Mouse (Mus musculus): ENCODE measurements around the gene Nlgn1. TPM values are rescaled to one million over a fixed set of nuclear protein-coding genes. Genes with fewer than 3 reads are reported as not detected.

The Nlgn1 gene
- polyA plus RNA-seq, 1 experiment from 2014 or later: 0.92 TPM

- no peak overlapping the region for H3K4me3 ChIP-seq (ENCODE audit: low read length)
- H3K9me3 ChIP-seq (replicated peaks; ENCODE audit: control insufficient read depth, low read length): no peaks in the 10 kb centered on the region
- no peaks in the 10 kb centered on the region for H3K36me3 ChIP-seq (ENCODE audit: control insufficient read depth, insufficient read depth)
- no peaks in the 10 kb centered on the region for H3K27me3 ChIP-seq (ENCODE audit: control insufficient read depth, insufficient read depth, low read length)
- no peak overlapping the region for H3K27ac ChIP-seq (ENCODE audit: low read length)
- no peak for ATAC-seq (replicated peaks; ENCODE audit: extremely low read depth, insufficient read depth, low FRiP score)
- WGBS: 69% methylated on average over 2 of the region's 2 CpGs
- no peak overlapping the region for H3K4me2 ChIP-seq (ENCODE audit: low read depth, low read length)
- H3K9ac ChIP-seq (ENCODE audit: low read length): no peak overlapping the region
- H3K4me1 ChIP-seq (ENCODE audit: control insufficient read depth, insufficient read depth, low read length): no peaks in the 10 kb centered on the region
These were observed 364.7 kb downstream of the Nlgn1 start for GRCm38 (mm10) chr3:25967546-25967945.

- WGBS: 77% methylated on average over 3 of the region's 3 CpGs
These were observed 368.0 kb downstream of the Nlgn1 start for GRCm38 (mm10) chr3:25964237-25964636.

DNA sequence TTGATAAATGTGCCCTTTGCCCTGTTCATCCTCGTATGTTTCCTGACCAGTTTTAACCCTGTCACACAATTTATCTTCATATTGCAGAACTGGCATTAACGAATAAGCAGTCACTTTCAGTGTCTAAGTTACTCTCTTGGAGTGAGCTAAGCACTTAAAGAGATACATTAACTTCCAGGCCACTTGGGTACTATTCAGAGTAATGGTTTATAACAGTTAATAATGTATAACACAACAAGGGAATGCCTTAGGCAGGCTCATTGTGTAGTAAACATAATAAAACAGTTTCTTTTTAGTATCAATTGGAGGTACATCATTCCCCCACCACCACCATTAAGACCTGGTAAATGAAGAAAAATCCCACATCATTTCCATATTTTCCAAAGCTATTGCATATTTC, 368.7 kb downstream of the Nlgn1 start:
- ATAC-seq (replicated peaks; ENCODE audit: extremely low read depth, insufficient read depth, low FRiP score): no peak
- no peaks in the 10 kb centered on the region for H3K27me3 ChIP-seq (ENCODE audit: control insufficient read depth, insufficient read depth, low read length)
- H3K4me3 ChIP-seq (ENCODE audit: low read length): no peak overlapping the region
- no peaks in the 10 kb centered on the region for H3K9me3 ChIP-seq (replicated peaks; ENCODE audit: control insufficient read depth, low read length)
- no peak overlapping the region for H3K4me2 ChIP-seq (ENCODE audit: low read depth, low read length)
- WGBS: 59% methylated on average over 2 of the region's 2 CpGs
- no peaks in the 10 kb centered on the region for H3K4me1 ChIP-seq (ENCODE audit: control insufficient read depth, insufficient read depth, low read length)
- no peaks in the 10 kb centered on the region for H3K36me3 ChIP-seq (ENCODE audit: control insufficient read depth, insufficient read depth)
- no peak overlapping the region for H3K27ac ChIP-seq (ENCODE audit: low read length)
- no peak overlapping the region for H3K9ac ChIP-seq (ENCODE audit: low read length)

More at GRCm38 (mm10) chr3:25964237-25964636, 368.0 kb downstream of the Nlgn1 start:
- no peak overlapping the region for H3K27ac ChIP-seq (ENCODE audit: low read length)
- H3K9me3 ChIP-seq (replicated peaks; ENCODE audit: control insufficient read depth, low read length): no peaks in the 10 kb centered on the region
- no peak overlapping the region for H3K4me3 ChIP-seq (ENCODE audit: low read length)
- no peaks in the 10 kb centered on the region for H3K36me3 ChIP-seq (ENCODE audit: control insufficient read depth, insufficient read depth)
- no peaks in the 10 kb centered on the region for H3K4me1 ChIP-seq (ENCODE audit: control insufficient read depth, insufficient read depth, low read length)
- no peak overlapping the region for H3K4me2 ChIP-seq (ENCODE audit: low read depth, low read length)
- ATAC-seq (replicated peaks; ENCODE audit: extremely low read depth, insufficient read depth, low FRiP score): no peak
- H3K27me3 ChIP-seq (ENCODE audit: control insufficient read depth, insufficient read depth, low read length): no peaks in the 10 kb centered on the region
- H3K9ac ChIP-seq (ENCODE audit: low read length): no peak overlapping the region

DNA sequence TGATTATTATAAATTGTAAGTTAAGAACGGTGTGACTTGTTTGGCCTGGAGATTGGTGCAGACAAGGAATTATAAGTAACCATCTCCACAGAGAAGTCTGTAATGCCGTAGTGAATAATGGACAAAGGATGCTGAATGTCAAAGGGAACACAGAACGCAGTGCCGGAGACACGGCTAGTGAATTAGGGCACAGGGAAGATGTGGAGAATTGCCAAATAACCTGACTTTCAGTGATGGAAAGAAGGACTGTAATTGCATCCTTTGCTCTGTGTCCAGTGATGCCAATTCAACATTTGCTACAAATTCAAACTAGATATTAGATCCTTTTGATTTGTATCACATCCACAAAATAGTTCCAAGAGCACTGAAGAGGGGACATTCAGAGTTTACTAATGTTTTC, 415.7 kb downstream of the Nlgn1 start:
- Histone ChIP-seq H3K9ac (ENCODE audit: low read length) (no peak overlapping the region), H3K36me3 (ENCODE audit: control insufficient read depth, insufficient read depth) (no peaks in the 10 kb centered on the region), H3K27me3 (ENCODE audit: control insufficient read depth, insufficient read depth, low read length) (no peaks in the 10 kb centered on the region), H3K27ac (ENCODE audit: low read length) (no peak overlapping the region), H3K4me3 (ENCODE audit: low read length) (no peak overlapping the region), H3K4me2 (ENCODE audit: low read depth, low read length) (no peak overlapping the region), H3K9me3 (replicated peaks; ENCODE audit: control insufficient read depth, low read length) (no peaks in the 10 kb centered on the region), H3K4me1 (ENCODE audit: control insufficient read depth, insufficient read depth, low read length) (no peaks in the 10 kb centered on the region)
- WGBS: 87% methylated on average over 5 of the region's 5 CpGs
- ATAC-seq (replicated peaks; ENCODE audit: extremely low read depth, insufficient read depth, low FRiP score): no peak

GRCm38 (mm10) chr3:25914365-25915065, 417.7 kb downstream of the Nlgn1 start:
- 75% methylated on average over 2 of the region's 2 CpGs for WGBS
- Histone ChIP-seq H3K4me3 (ENCODE audit: low read length) (no peak overlapping the region), H3K4me1 (ENCODE audit: control insufficient read depth, insufficient read depth, low read length) (no peaks in the 10 kb centered on the region), H3K27ac (ENCODE audit: low read length) (no peak overlapping the region), H3K27me3 (ENCODE audit: control insufficient read depth, insufficient read depth, low read length) (no peaks in the 10 kb centered on the region), H3K4me2 (ENCODE audit: low read depth, low read length) (no peak overlapping the region), H3K9ac (ENCODE audit: low read length) (no peak overlapping the region), H3K36me3 (ENCODE audit: control insufficient read depth, insufficient read depth) (no peaks in the 10 kb centered on the region), H3K9me3 (replicated peaks; ENCODE audit: control insufficient read depth, low read length) (no peaks in the 10 kb centered on the region)
- ATAC-seq (replicated peaks; ENCODE audit: extremely low read depth, insufficient read depth, low FRiP score): no peak

GRCm38 (mm10) chr3:25903140-25903809, 429.0 kb downstream of the Nlgn1 start:
- Histone ChIP-seq H3K27ac (ENCODE audit: low read length) (no peak overlapping the region), H3K4me1 (ENCODE audit: control insufficient read depth, insufficient read depth, low read length) (no peaks in the 10 kb centered on the region), H3K9ac (ENCODE audit: low read length) (no peak overlapping the region), H3K27me3 (ENCODE audit: control insufficient read depth, insufficient read depth, low read length) (no peaks in the 10 kb centered on the region), H3K4me3 (ENCODE audit: low read length) (no peak overlapping the region), H3K36me3 (ENCODE audit: control insufficient read depth, insufficient read depth) (no peaks in the 10 kb centered on the region), H3K9me3 (replicated peaks; ENCODE audit: control insufficient read depth, low read length) (no peaks in the 10 kb centered on the region), H3K4me2 (ENCODE audit: low read depth, low read length) (no peak overlapping the region)
- 82% methylated on average over 11 of the region's 11 CpGs for WGBS
- no peak for ATAC-seq (replicated peaks; ENCODE audit: extremely low read depth, insufficient read depth, low FRiP score)

DNA sequence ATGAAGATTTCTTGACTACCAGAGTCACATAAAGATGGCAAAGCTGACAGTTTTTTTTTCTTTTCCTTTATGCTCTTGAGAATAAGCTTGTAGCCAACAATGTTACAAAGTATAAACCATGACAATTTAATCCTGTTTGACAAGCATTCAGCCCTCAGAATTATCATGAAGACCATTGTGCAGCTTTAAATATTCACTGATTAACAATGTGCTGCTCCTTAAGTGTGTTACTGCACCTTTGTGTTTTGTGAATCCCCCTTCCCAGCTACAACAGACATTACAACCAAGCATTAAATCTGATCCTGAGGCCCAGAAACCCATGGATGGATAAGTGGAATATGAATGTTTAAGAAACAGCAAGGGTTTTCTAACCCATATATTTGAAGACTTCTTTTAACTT, 434.8 kb downstream of the Nlgn1 start:
- Histone ChIP-seq H3K4me2 (ENCODE audit: low read depth, low read length) (no peak overlapping the region), H3K9me3 (replicated peaks; ENCODE audit: control insufficient read depth, low read length) (no peaks in the 10 kb centered on the region), H3K4me3 (ENCODE audit: low read length) (no peak overlapping the region), H3K9ac (ENCODE audit: low read length) (no peak overlapping the region), H3K27me3 (ENCODE audit: control insufficient read depth, insufficient read depth, low read length) (no peaks in the 10 kb centered on the region), H3K27ac (ENCODE audit: low read length) (no peak overlapping the region), H3K36me3 (ENCODE audit: control insufficient read depth, insufficient read depth) (no peaks in the 10 kb centered on the region), H3K4me1 (ENCODE audit: control insufficient read depth, insufficient read depth, low read length) (no peaks in the 10 kb centered on the region)
- no peak for ATAC-seq (replicated peaks; ENCODE audit: extremely low read depth, insufficient read depth, low FRiP score)

DNA sequence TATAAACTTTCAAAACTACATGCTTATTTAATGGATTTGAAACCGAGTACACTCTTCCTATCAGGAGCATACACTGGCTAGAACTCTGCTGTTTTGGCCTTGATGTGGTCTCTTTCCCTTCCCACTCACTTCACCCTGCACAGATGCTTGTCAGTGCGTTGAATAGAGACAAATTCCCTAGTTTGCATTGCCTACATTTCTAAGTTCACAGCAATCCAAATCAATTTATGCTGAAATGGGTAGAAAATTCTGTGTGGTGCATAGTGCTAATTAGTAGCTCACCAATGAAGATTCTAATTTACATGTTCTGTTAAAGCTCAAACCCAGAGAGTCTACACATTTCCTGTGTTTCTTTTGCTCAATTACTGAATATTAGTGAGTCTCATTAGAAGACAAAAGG, 447.5 kb downstream of the Nlgn1 start:
- Histone ChIP-seq H3K27ac (ENCODE audit: low read length) (no peak overlapping the region), H3K4me3 (ENCODE audit: low read length) (no peak overlapping the region), H3K9ac (ENCODE audit: low read length) (no peak overlapping the region), H3K4me1 (ENCODE audit: control insufficient read depth, insufficient read depth, low read length) (no peaks in the 10 kb centered on the region), H3K4me2 (ENCODE audit: low read depth, low read length) (no peak overlapping the region), H3K27me3 (ENCODE audit: control insufficient read depth, insufficient read depth, low read length) (no peaks in the 10 kb centered on the region), H3K36me3 (ENCODE audit: control insufficient read depth, insufficient read depth) (no peaks in the 10 kb centered on the region), H3K9me3 (replicated peaks; ENCODE audit: control insufficient read depth, low read length) (no peaks in the 10 kb centered on the region)
- 57% methylated on average over 2 of the region's 2 CpGs for WGBS
- ATAC-seq (replicated peaks; ENCODE audit: extremely low read depth, insufficient read depth, low FRiP score): no peak

DNA sequence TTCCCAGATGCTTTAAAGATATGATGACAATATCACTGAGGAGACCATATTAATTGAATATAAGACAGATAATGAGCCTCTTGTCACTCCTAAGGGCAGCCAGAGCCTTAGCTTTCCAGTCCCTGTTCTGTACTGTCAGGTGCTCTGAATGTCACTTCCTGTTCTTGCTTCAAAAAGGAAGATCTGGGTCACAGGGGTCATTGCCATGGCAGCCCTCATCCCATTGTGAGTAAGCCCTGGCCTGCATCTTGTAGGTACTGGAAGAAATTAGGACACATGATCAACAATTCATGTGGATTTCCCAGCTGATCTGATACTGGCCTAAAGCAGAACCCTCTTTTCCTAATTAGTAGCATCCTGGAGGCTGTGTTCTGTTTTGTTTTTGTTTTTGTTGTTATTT, 463.1 kb downstream of the Nlgn1 start:
- Histone ChIP-seq H3K9me3 (replicated peaks; ENCODE audit: control insufficient read depth, low read length) (no peaks in the 10 kb centered on the region), H3K4me3 (ENCODE audit: low read length) (no peak overlapping the region), H3K36me3 (ENCODE audit: control insufficient read depth, insufficient read depth) (no peaks in the 10 kb centered on the region), H3K9ac (ENCODE audit: low read length) (no peak overlapping the region), H3K27me3 (ENCODE audit: control insufficient read depth, insufficient read depth, low read length) (no peaks in the 10 kb centered on the region), H3K27ac (ENCODE audit: low read length) (no peak overlapping the region), H3K4me2 (ENCODE audit: low read depth, low read length) (no peak overlapping the region), H3K4me1 (ENCODE audit: control insufficient read depth, insufficient read depth, low read length) (no peaks in the 10 kb centered on the region)
- ATAC-seq (replicated peaks; ENCODE audit: extremely low read depth, insufficient read depth, low FRiP score): no peak
